Mouse (Mus musculus): ENCODE measurements at regions not wholly inside any gene's neighbourhood (a gene's known extent, or its start where the extent isn't known, plus 50 kb on each side); places are given as distances from the start of the nearest gene placed in this dataset.

- no peak overlapping the region for H3K4me3 ChIP-seq (ENCODE audit: low read depth, low read length)
- no peaks in the 10 kb centered on the region for H3K36me3 ChIP-seq (ENCODE audit: control insufficient read depth, insufficient read depth, low read length)
- no peaks in the 10 kb centered on the region for H3K4me1 ChIP-seq (replicated peaks; ENCODE audit: control insufficient read depth, insufficient read depth, low read length)
- peaks cover 6% of the 10 kb centered on the region; the same call in 1 of the 2 replicates for H3K27me3 ChIP-seq (replicated peaks; ENCODE audit: control insufficient read depth, insufficient read depth, low read length)
- no peaks in the 10 kb centered on the region for H3K9me3 ChIP-seq (ENCODE audit: control insufficient read depth, low read length)
- no peak overlapping the region for H3K27ac ChIP-seq (ENCODE audit: low read depth)
- H3K4me2 ChIP-seq (ENCODE audit: low read length), result no peak overlapping the region
- ATAC-seq (replicated peaks; ENCODE audit: low FRiP score, low TSS enrichment, low read depth) (no peak), DNase-seq (ENCODE audit: low spot score) (no peak)
- 65% methylated on average over 9 of the region's 9 CpGs for WGBS
- no peak overlapping the region for H3K9ac ChIP-seq (ENCODE audit: low read length)
Measured at GRCm38 (mm10) chr12:99625094-99625493, 61.7 kb upstream of the Foxn3 start.

GRCm38 (mm10) chr12:99622238-99622637 is 58.9 kb upstream of the Foxn3 start:
- H3K9ac ChIP-seq (ENCODE audit: low read length), result no peak overlapping the region
- WGBS, result 85% methylated on average over 2 of the region's 2 CpGs
- no peaks in the 10 kb centered on the region for H3K4me1 ChIP-seq (replicated peaks; ENCODE audit: control insufficient read depth, insufficient read depth, low read length)
- no peak overlapping the region for H3K27ac ChIP-seq (ENCODE audit: low read depth)
- H3K36me3 ChIP-seq (ENCODE audit: control insufficient read depth, insufficient read depth, low read length), result no peaks in the 10 kb centered on the region
- peaks cover 6% of the 10 kb centered on the region; the same call in 1 of the 2 replicates for H3K27me3 ChIP-seq (replicated peaks; ENCODE audit: control insufficient read depth, insufficient read depth, low read length)
- H3K4me2 ChIP-seq (ENCODE audit: low read length), result no peak overlapping the region
- no peak for ATAC-seq (replicated peaks; ENCODE audit: low FRiP score, low TSS enrichment, low read depth)
- no peak for DNase-seq (ENCODE audit: low spot score)
- no peaks in the 10 kb centered on the region for H3K9me3 ChIP-seq (ENCODE audit: control insufficient read depth, low read length)
- H3K4me3 ChIP-seq (ENCODE audit: low read depth, low read length), result no peak overlapping the region

- Histone ChIP-seq H3K27ac (ENCODE audit: low read depth) (no peak overlapping the region), H3K4me2 (ENCODE audit: low read length) (no peak overlapping the region), H3K4me3 (ENCODE audit: low read depth, low read length) (no peak overlapping the region), H3K27me3 (replicated peaks; ENCODE audit: control insufficient read depth, insufficient read depth, low read length) (no peaks in the 10 kb centered on the region), H3K9me3 (ENCODE audit: control insufficient read depth, low read length) (no peaks in the 10 kb centered on the region), H3K4me1 (replicated peaks; ENCODE audit: control insufficient read depth, insufficient read depth, low read length) (no peaks in the 10 kb centered on the region), H3K9ac (ENCODE audit: low read length) (no peak overlapping the region), H3K36me3 (ENCODE audit: control insufficient read depth, insufficient read depth, low read length) (no peaks in the 10 kb centered on the region)
- WGBS, result 85% methylated on average over 14 of the region's 14 CpGs
- DNase-seq (ENCODE audit: low spot score) (no peak), ATAC-seq (replicated peaks; ENCODE audit: low FRiP score, low TSS enrichment, low read depth) (no peak)
Measured at GRCm38 (mm10) chr12:99617241-99617804, 53.9 kb upstream of the Foxn3 start.

- WGBS, result 60% methylated on average over 6 of the region's 6 CpGs
- DNase-seq (ENCODE audit: low spot score) (no peak), ATAC-seq (replicated peaks; ENCODE audit: low FRiP score, low TSS enrichment, low read depth) (no peak)
- H3K4me2 ChIP-seq (ENCODE audit: low read length), result no peak overlapping the region
- no peaks in the 10 kb centered on the region for H3K9me3 ChIP-seq (ENCODE audit: control insufficient read depth, low read length)
- H3K4me3 ChIP-seq (ENCODE audit: low read depth, low read length), result no peak overlapping the region
- H3K36me3 ChIP-seq (ENCODE audit: control insufficient read depth, insufficient read depth, low read length), result no peaks in the 10 kb centered on the region
- H3K27ac ChIP-seq (ENCODE audit: low read depth), result no peak overlapping the region
- no peak overlapping the region for H3K9ac ChIP-seq (ENCODE audit: low read length)
- H3K4me1 ChIP-seq (replicated peaks; ENCODE audit: control insufficient read depth, insufficient read depth, low read length), result no peaks in the 10 kb centered on the region
- H3K27me3 ChIP-seq (replicated peaks; ENCODE audit: control insufficient read depth, insufficient read depth, low read length), result no peaks in the 10 kb centered on the region
Measured at GRCm38 (mm10) chr12:99614420-99614819, 51.0 kb upstream of the Foxn3 start.

Data from intestine, embryonic 14.5 days (tissue).